ENCODE assay signal across 9 mouse cellular contexts in the genomic region with DNA sequence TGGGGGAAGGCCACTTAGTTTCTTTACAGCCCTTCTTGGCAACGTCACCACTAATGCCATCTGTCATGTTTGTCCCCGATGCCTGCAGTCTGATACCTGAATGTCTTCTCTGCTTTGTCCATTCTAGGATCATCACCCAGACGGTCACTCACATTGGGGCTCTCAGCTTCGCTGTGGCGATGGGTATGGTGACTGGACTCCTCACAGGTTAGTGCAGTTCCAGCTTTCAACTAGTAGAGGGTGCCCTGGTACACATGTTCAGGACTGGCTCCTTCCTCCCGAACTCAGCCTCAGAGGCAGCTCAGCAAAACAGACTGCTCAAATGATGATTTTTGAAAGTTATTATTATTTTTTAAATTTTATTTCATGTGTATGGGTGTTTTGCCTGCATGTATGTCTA. TPM values are rescaled to one million over a fixed set of nuclear protein-coding genes. Genes with fewer than 3 reads are reported as not detected.
A peak's percentile ranks its signal among the peaks of the same experiment; 100 is the strongest.
DNase-seq lines count a peak whose midpoint lies in the region; ATAC-seq lines count a peak whose summit lies in the region.
"Had no signal": no experiment of that assay in that cellular context is flagged by ENCODE, and none has a peak within 500 bp of the region (broad histone marks: within the 10 kb centered on the region; RNA-seq: fewer than 3 reads in every experiment).

No protein-coding gene starts in this region.

- no peak overlapping the region for H3K27ac ChIP-seq in forebrain, embryonic 15.5 days (replicated peaks)
- H3K27ac ChIP-seq: limb, embryonic 13.5 days had no signal

- no peaks in the 10 kb centered on the region for H3K9me3 ChIP-seq in forebrain, embryonic 15.5 days
- H3K9me3 ChIP-seq: limb, embryonic 13.5 days had no signal

- no peak overlapping the region for H3K4me3 ChIP-seq in forebrain, embryonic 15.5 days
- H3K4me3 ChIP-seq: limb, embryonic 13.5 days had no signal

- ATAC-seq in common myeloid progenitor, adult 5-6 weeks (replicated peaks; ENCODE audit: low read depth, poor library complexity, severe bottlenecking), result peak; percentile 32; the same call in 1 of the 2 replicates
- no peak for ATAC-seq in forebrain, embryonic 15.5 days (replicated peaks)

- peaks cover 22% of the 10 kb centered on the region for H3K36me3 ChIP-seq in forebrain, embryonic 15.5 days

- no peak overlapping the region for H3K4me2 ChIP-seq in forebrain, embryonic 15.5 days (replicated peaks)
- H3K4me2 ChIP-seq: limb, embryonic 13.5 days had no signal

- no peaks in the 10 kb centered on the region for H3K27me3 ChIP-seq in forebrain, embryonic 15.5 days
- H3K27me3 ChIP-seq: limb, embryonic 13.5 days had no signal

- no peak overlapping the region for H3K9ac ChIP-seq in forebrain, embryonic 15.5 days (replicated peaks)
- H3K9ac ChIP-seq: limb, embryonic 13.5 days had no signal

- WGBS in forebrain, embryonic 15.5 days, result 73% methylated on average over 6 of the region's 6 CpGs

- DNase-seq in left cerebral cortex, adult 18-20 months (ENCODE audit: low spot score in 2 of 2), result peak; percentile 56 to 64
- no peak for DNase-seq in left cerebral cortex, adult 8-10 months (ENCODE audit: low spot score in 2 of 2)
- peak; percentile 49 to 54 for DNase-seq in adrenal gland, adult 18-20 months (ENCODE audit: low spot score in 2 of 2)
- peak; percentile 61 to 66 for DNase-seq in layer of hippocampus, postnatal 10 days (ENCODE audit: low spot score in 2 of 2)
- peak; percentile 46 for DNase-seq in right cerebral cortex, postnatal 4 days
- DNase-seq in embryo, embryonic 10.5 days (ENCODE audit: low spot score), result no peak

- H3K4me1 ChIP-seq in forebrain, embryonic 15.5 days, result no peaks in the 10 kb centered on the region
- H3K4me1 ChIP-seq: limb, embryonic 13.5 days had no signal

RNA-seq across cellular contexts. Expression of gene Tmem50a, which starts 22.7 kb away (rescaled TPM):
- total RNA-seq in left cerebral cortex, adult 18-20 months (2021), result 100 to 1,000 TPM; 119 to 127 TPM
- total RNA-seq in left cerebral cortex, adult 8-10 months (2022), result 100 to 1,000 TPM; 119 to 138 (median 124) TPM
- total RNA-seq in adrenal gland, adult 18-20 months (2021), result 100 to 1,000 TPM; 160 to 339 TPM
- 168 and 202 TPM in 2 replicates for total RNA-seq in common myeloid progenitor, adult 5-6 weeks (2017)
- total RNA-seq in layer of hippocampus, postnatal 10 days (2021), result 100 to 1,000 TPM; 116 to 123 TPM
- polyA plus RNA-seq in forebrain, embryonic 15.5 days (2015; fragmentation: Nextera tagmentation; extraction: Ambion mirVana), result 193 and 194 TPM in 2 replicates

RNA-seq across cellular contexts. Expression of gene Rhd, which starts 27.8 kb away (rescaled TPM):
- total RNA-seq in left cerebral cortex, adult 18-20 months (2021), result not detected
- total RNA-seq in left cerebral cortex, adult 8-10 months (2022), result under 1 TPM in 1 of 4 experiments, not detected in 3; 0.50 TPM
- total RNA-seq in adrenal gland, adult 18-20 months (2021), result under 1 TPM in 1 of 2 experiments, not detected in 1; 0.46 TPM
- 52.9 and 59.6 TPM in 2 replicates for total RNA-seq in common myeloid progenitor, adult 5-6 weeks (2017)
- total RNA-seq in layer of hippocampus, postnatal 10 days (2021), result not detected
- polyA plus RNA-seq in forebrain, embryonic 15.5 days (2015; fragmentation: Nextera tagmentation; extraction: Ambion mirVana), result 0.41 and 0.47 TPM in 2 replicates

RNA-seq across cellular contexts. Expression of gene Rsrp1, which starts 31.3 kb away (rescaled TPM):
- total RNA-seq in left cerebral cortex, adult 18-20 months (2021), result 100 to 1,000 TPM; 248 to 297 TPM
- 100 to 1,000 TPM; 218 to 302 (median 272) TPM for total RNA-seq in left cerebral cortex, adult 8-10 months (2022)
- total RNA-seq in adrenal gland, adult 18-20 months (2021), result 100 to 1,000 TPM; 346 to 591 TPM
- 172 and 177 TPM in 2 replicates for total RNA-seq in common myeloid progenitor, adult 5-6 weeks (2017)
- 100 to 1,000 TPM; 245 to 279 TPM for total RNA-seq in layer of hippocampus, postnatal 10 days (2021)
- 555 and 574 TPM in 2 replicates for polyA plus RNA-seq in forebrain, embryonic 15.5 days (2015; fragmentation: Nextera tagmentation; extraction: Ambion mirVana)

RNA-seq across cellular contexts. Expression of gene Syf2, which starts 38.6 kb away (rescaled TPM):
- total RNA-seq in left cerebral cortex, adult 18-20 months (2021), result 10 to 100 TPM; 59.9 to 63.6 TPM
- total RNA-seq in left cerebral cortex, adult 8-10 months (2022), result 10 to 100 TPM; 48.4 to 62.7 (median 56.9) TPM
- total RNA-seq in adrenal gland, adult 18-20 months (2021), result 10 to 100 TPM; 77.2 to 88.8 TPM
- 230 and 275 TPM in 2 replicates for total RNA-seq in common myeloid progenitor, adult 5-6 weeks (2017)
- 10 to 100 TPM; 42.1 to 45.0 TPM for total RNA-seq in layer of hippocampus, postnatal 10 days (2021)
- polyA plus RNA-seq in forebrain, embryonic 15.5 days (2015; fragmentation: Nextera tagmentation; extraction: Ambion mirVana), result 75.1 and 77.3 TPM in 2 replicates

RNA-seq across cellular contexts. Expression of gene Maco1, which starts 39.0 kb away (rescaled TPM):
- total RNA-seq in left cerebral cortex, adult 18-20 months (2021), result 10 to 100 TPM; 55.2 to 55.3 TPM
- total RNA-seq in left cerebral cortex, adult 8-10 months (2022), result 10 to 100 TPM; 48.8 to 62.7 (median 58.4) TPM
- total RNA-seq in adrenal gland, adult 18-20 months (2021), result 10 to 100 TPM; 33.5 to 36.0 TPM
- 55.1 and 63.9 TPM in 2 replicates for total RNA-seq in common myeloid progenitor, adult 5-6 weeks (2017)
- total RNA-seq in layer of hippocampus, postnatal 10 days (2021), result 10 to 100 TPM; 48.2 to 52.1 TPM
- polyA plus RNA-seq in forebrain, embryonic 15.5 days (2015; fragmentation: Nextera tagmentation; extraction: Ambion mirVana), result 111 and 112 TPM in 2 replicates

Comparison
In these comparisons a context has a peak if more than half of its experiments do, and no peak if none do; other contexts are left out.
1. DNase-seq: peak in left cerebral cortex, adult 18-20 months (2 of 2), adrenal gland, adult 18-20 months (2 of 2), layer of hippocampus, postnatal 10 days (2 of 2) and right cerebral cortex, postnatal 4 days (single experiment); none in left cerebral cortex, adult 8-10 months (0 of 2) and embryo, embryonic 10.5 days (single experiment).
2. RNA of gene Rhd, which starts 27.8 kb away (total RNA-seq): 52.9 to 59.6 TPM in common myeloid progenitor, adult 5-6 weeks; 0.46 TPM in adrenal gland, adult 18-20 months, not detected in layer of hippocampus, postnatal 10 days, 0.50 TPM in left cerebral cortex, adult 8-10 months and not detected in left cerebral cortex, adult 18-20 months; every median in the first group is over 10 times any median in the second.